ENCODE assay signal across 15 mouse cellular contexts in the genomic region with DNA sequence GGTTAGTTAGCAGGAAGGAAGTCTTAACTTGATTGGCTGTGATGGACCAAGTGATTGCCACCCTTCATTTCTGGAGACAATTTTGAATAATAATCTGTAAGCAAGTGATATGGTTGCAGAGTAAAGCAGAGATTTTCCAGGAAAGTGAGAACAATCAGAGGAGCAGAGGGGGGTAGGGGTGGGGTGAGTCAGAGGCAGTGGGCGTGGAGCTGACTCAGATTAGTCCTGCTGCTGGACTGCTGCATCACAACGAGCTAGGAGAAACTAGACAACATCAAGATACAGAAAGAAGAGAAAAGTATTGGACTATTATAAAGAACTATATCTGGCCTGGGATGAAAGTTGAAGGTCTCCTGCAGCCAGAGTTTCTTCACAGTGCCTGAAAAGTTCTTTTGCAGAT. TPM values are rescaled to one million over a fixed set of nuclear protein-coding genes. Genes with fewer than 3 reads are reported as not detected.
DNase-seq lines count a peak whose midpoint lies in the region; ATAC-seq and TF ChIP-seq lines count a peak whose summit lies in the region.
"Had no signal": no experiment of that assay in that cellular context is flagged by ENCODE, and none has a peak within 500 bp of the region (broad histone marks: within the 10 kb centered on the region; RNA-seq: fewer than 3 reads in every experiment).

No protein-coding gene starts in this region.

- peak; percentile 59 to 63 for DNase-seq in frontal cortex, postnatal 36 days (ENCODE audit: low spot score in 2 of 2)
- DNase-seq in frontal cortex, postnatal 25 days (ENCODE audit: low spot score in 2 of 2), result no peak
- DNase-seq in 3134 (ENCODE audit: extremely low read depth, insufficient read length, low spot score), result peak; percentile 7
- no peak for DNase-seq in Patski (ENCODE audit: low read depth, low spot score)
- DNase-seq in hindbrain, embryonic 11.5 days (ENCODE audit: low spot score), result no peak
- no peak for DNase-seq in lung, adult 2 months
- DNase-seq: midbrain, embryonic 14.5 days had no signal

- no peak overlapping the region for H3K4me3 ChIP-seq in cortical plate, adult 2 months (ENCODE audit: insufficient read depth, low read length)
- H3K4me3 ChIP-seq in intestine, embryonic 15.5 days (replicated peaks), result no peak overlapping the region
- no peak overlapping the region for H3K4me3 ChIP-seq in hindbrain, embryonic 11.5 days (ENCODE audit: low read depth, low read length)
- H3K4me3 ChIP-seq in lung, adult 2 months (replicated peaks; ENCODE audit: extremely low read depth, low read depth, low read length), result no peak overlapping the region
- H3K4me3 ChIP-seq: heart, embryonic 10.5 days; limb, embryonic 13.5 days had no signal

- ATAC-seq in Patski, result peak; percentile 54
- no peak for ATAC-seq in intestine, embryonic 15.5 days
- ATAC-seq in hindbrain, embryonic 11.5 days (ENCODE audit: low FRiP score), result no peak

- H3K4me2 ChIP-seq in intestine, embryonic 15.5 days (replicated peaks), result no peak overlapping the region
- no peak overlapping the region for H3K4me2 ChIP-seq in hindbrain, embryonic 11.5 days (replicated peaks; ENCODE audit: low read depth, low read length)
- H3K4me2 ChIP-seq: limb, embryonic 13.5 days had no signal

- in situ Hi-C loops in Patski (cut with MboI; ENCODE audit: low pct_unique_long_range_greater_than_20kb), result no loop called here

- no peak for TF ChIP-seq CTCF in Patski (IDR thresholded peaks at IDR 0.05)
- TF ChIP-seq CTCF in cortical plate, adult 2 months (IDR thresholded peaks at IDR 0.05; ENCODE audit: extremely low read depth, insufficient read depth, low read length), result no peak
- no peak for TF ChIP-seq CTCF in lung, adult 2 months (IDR thresholded peaks at IDR 0.05; ENCODE audit: insufficient read depth, low read length)

- peaks cover 5% of the 10 kb centered on the region for H3K4me1 ChIP-seq in cortical plate, adult 2 months (ENCODE audit: control insufficient read depth, insufficient read depth, low read length)
- no peaks in the 10 kb centered on the region for H3K4me1 ChIP-seq in intestine, embryonic 15.5 days (replicated peaks)
- H3K4me1 ChIP-seq in hindbrain, embryonic 11.5 days (replicated peaks; ENCODE audit: control insufficient read depth, insufficient read depth, low read length), result no peaks in the 10 kb centered on the region
- H3K4me1 ChIP-seq in lung, adult 2 months (ENCODE audit: control insufficient read depth, insufficient read depth, low read length), result no peaks in the 10 kb centered on the region
- H3K4me1 ChIP-seq: heart, embryonic 10.5 days; limb, embryonic 13.5 days had no signal

- CTCF ChIA-PET in Patski (lab: Charles Lee), result no interaction called here

- POLR2A ChIA-PET in Patski (lab: Charles Lee), result interaction anchor here (0.5 kb wide), 1 partner anchor 535 kb away, joined by 4 read pairs; no protein-coding TSS in a partner anchor

- no peaks in the 10 kb centered on the region for H3K27me3 ChIP-seq in Patski
- H3K27me3 ChIP-seq in intestine, embryonic 15.5 days (replicated peaks), result no peaks in the 10 kb centered on the region
- no peaks in the 10 kb centered on the region for H3K27me3 ChIP-seq in hindbrain, embryonic 11.5 days (ENCODE audit: control insufficient read depth, insufficient read depth, low read length)
- H3K27me3 ChIP-seq: limb, embryonic 13.5 days had no signal

- no peaks in the 10 kb centered on the region for H3K9me3 ChIP-seq in intestine, embryonic 15.5 days
- no peaks in the 10 kb centered on the region for H3K9me3 ChIP-seq in hindbrain, embryonic 11.5 days (ENCODE audit: control insufficient read depth, low read length)
- H3K9me3 ChIP-seq: heart, embryonic 10.5 days; limb, embryonic 13.5 days had no signal

- no peaks in the 10 kb centered on the region for H3K36me3 ChIP-seq in intestine, embryonic 15.5 days
- no peaks in the 10 kb centered on the region for H3K36me3 ChIP-seq in hindbrain, embryonic 11.5 days (ENCODE audit: control insufficient read depth, insufficient read depth, low read length)
- H3K36me3 ChIP-seq: heart, embryonic 10.5 days; limb, embryonic 13.5 days had no signal

- no peak for TF ChIP-seq POLR2A in cortical plate, adult 2 months (IDR thresholded peaks at IDR 0.05; ENCODE audit: extremely low read depth, insufficient read depth, low read length)
- no peak for TF ChIP-seq POLR2A in lung, adult 2 months (IDR thresholded peaks at IDR 0.05; ENCODE audit: borderline replicate concordance, extremely low read depth, low read depth, low read length)

- H3K9ac ChIP-seq in intestine, embryonic 15.5 days, result no peak overlapping the region
- H3K9ac ChIP-seq in hindbrain, embryonic 11.5 days (ENCODE audit: low read depth, low read length), result no peak overlapping the region
- H3K9ac ChIP-seq: limb, embryonic 13.5 days had no signal

- H3K27ac ChIP-seq in cortical plate, adult 2 months (ENCODE audit: insufficient read depth, low read length), result peak overlapping the region; percentile 62
- H3K27ac ChIP-seq in intestine, embryonic 15.5 days, result no peak overlapping the region
- no peak overlapping the region for H3K27ac ChIP-seq in hindbrain, embryonic 11.5 days (ENCODE audit: low read depth, low read length)
- H3K27ac ChIP-seq: heart, embryonic 10.5 days; kidney, postnatal 0 days; limb, embryonic 13.5 days; macrophage had no signal

- WGBS in intestine, embryonic 15.5 days, result 35% methylated on average over 2 of the region's 2 CpGs
- 50% methylated on average over 2 of the region's 2 CpGs for WGBS in hindbrain, embryonic 11.5 days
- WGBS in lung, adult 2 months, result 35% methylated on average over 2 of the region's 2 CpGs

RNA-seq across cellular contexts. Expression of gene Gm49353, which starts 20.8 kb away (rescaled TPM):
- polyA plus RNA-seq in Patski (2021), result 0.13 TPM
- 9.5 and 10.1 TPM in 2 replicates for polyA plus RNA-seq in cortical plate, adult 2 months (2012; rRNA removed)
- polyA plus RNA-seq in intestine, embryonic 15.5 days (2015; fragmentation: Nextera tagmentation; extraction: Ambion mirVana), result 0.81 TPM in 1 of 2 replicates, not detected in the other
- polyA plus RNA-seq in hindbrain, embryonic 11.5 days (2014; fragmentation: Nextera tagmentation; extraction: Ambion mirVana), result 5.0 and 9.9 TPM in 2 replicates
- polyA plus RNA-seq in lung, adult 2 months (2012; rRNA removed), result not detected in 2 replicates
- polyA plus RNA-seq: heart, embryonic 10.5 days; intestine, embryonic 14.5 days; kidney, postnatal 0 days; limb, embryonic 13.5 days; liver, embryonic 16.5 days; macrophage had no signal

RNA-seq across cellular contexts. Expression of gene 9330159F19Rik, which starts 33.4 kb away (rescaled TPM):
- 0.37 TPM for polyA plus RNA-seq in Patski (2021)
- polyA plus RNA-seq in cortical plate, adult 2 months (2012; rRNA removed), result 61.4 and 62.0 TPM in 2 replicates
- 1.0 and 1.3 TPM in 2 replicates for polyA plus RNA-seq in intestine, embryonic 15.5 days (2015; fragmentation: Nextera tagmentation; extraction: Ambion mirVana)
- polyA plus RNA-seq in hindbrain, embryonic 11.5 days (2014; fragmentation: Nextera tagmentation; extraction: Ambion mirVana), result 10.6 and 11.8 TPM in 2 replicates
- 0.67 and 0.69 TPM in 2 replicates for polyA plus RNA-seq in lung, adult 2 months (2012; rRNA removed)
- polyA plus RNA-seq: macrophage had no signal

RNA-seq across cellular contexts. Expression of gene Soga3, which starts 34.4 kb away (rescaled TPM):
- polyA plus RNA-seq in Patski (2021), result 0.96 TPM
- 39.6 and 40.0 TPM in 2 replicates for polyA plus RNA-seq in cortical plate, adult 2 months (2012; rRNA removed)
- 3.2 and 3.6 TPM in 2 replicates for polyA plus RNA-seq in intestine, embryonic 15.5 days (2015; fragmentation: Nextera tagmentation; extraction: Ambion mirVana)
- polyA plus RNA-seq in hindbrain, embryonic 11.5 days (2014; fragmentation: Nextera tagmentation; extraction: Ambion mirVana), result 35.8 and 42.6 TPM in 2 replicates
- 0.04 TPM in 1 of 2 replicates, not detected in the other for polyA plus RNA-seq in lung, adult 2 months (2012; rRNA removed)
- polyA plus RNA-seq: macrophage had no signal

Comparison
In these comparisons a context has a peak if more than half of its experiments do, and no peak if none do; other contexts are left out.
1. DNase-seq: peak in frontal cortex, postnatal 36 days (2 of 2) and 3134 (single experiment); none in frontal cortex, postnatal 25 days (0 of 2), Patski (single experiment), hindbrain, embryonic 11.5 days (single experiment) and lung, adult 2 months (single experiment).